Mouse (Mus musculus): ENCODE measurements around the gene Megf11.
A peak's percentile ranks its signal among the peaks of the same experiment; 100 is the strongest.

GRCm38 (mm10) chr9:64386466-64387211, 1.2 kb downstream of the Megf11 start:
- TF ChIP-seq CTCF (IDR thresholded peaks at IDR 0.05) (peak; percentile 10; the same call in 1 of the 2 replicates), EP300 (IDR thresholded peaks at IDR 0.05; ENCODE audit: insufficient read depth, low read depth, low read length) (no peak), POLR2A (IDR thresholded peaks at IDR 0.05; ENCODE audit: insufficient read depth, low read depth, low read length) (no peak)
